Mouse (Mus musculus): ENCODE data around the gene Dffa. TPM values are rescaled to one million over a fixed set of nuclear protein-coding genes. Genes with fewer than 3 reads are reported as not detected.
A peak's percentile ranks its signal among the peaks of the same experiment; 100 is the strongest.

Dffa gene
- 33.2 and 36.2 TPM in 2 replicates for polyA plus RNA-seq (2015; fragmentation: Nextera tagmentation; extraction: Ambion mirVana)

DNA sequence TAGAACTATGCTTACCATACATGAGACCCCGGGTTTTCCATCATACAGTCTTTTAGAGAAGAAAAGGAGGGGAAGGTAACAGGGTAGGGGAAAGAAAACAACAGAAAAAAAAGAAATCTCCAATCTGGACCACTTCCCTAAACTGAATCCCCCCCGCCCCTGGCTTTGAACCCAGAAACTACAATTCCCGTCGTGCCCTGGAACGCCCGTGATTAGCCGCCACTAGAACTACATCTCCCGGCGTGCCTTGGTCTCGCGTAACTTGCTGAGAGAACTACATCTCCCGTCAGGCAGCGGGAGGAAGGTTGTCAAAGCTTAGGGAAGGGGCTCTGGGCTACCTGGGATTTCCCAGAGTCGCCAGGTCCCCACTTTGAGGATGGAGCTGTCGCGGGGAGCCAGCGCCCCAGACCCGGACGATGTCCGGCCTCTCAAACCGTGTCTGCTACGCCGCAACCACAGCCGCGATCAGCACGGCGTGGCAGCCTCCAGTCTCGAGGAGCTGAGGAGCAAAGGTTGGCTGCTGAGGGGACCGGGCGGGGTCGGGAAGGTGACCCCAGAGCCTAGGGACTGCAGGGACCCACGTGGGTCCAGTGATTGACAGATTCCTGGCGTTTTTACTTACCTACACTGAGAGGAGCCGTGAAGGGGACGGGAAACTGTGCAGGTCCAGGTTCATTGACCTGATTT, at the start of gene Dffa:
TSS of gene Dffa (plus strand) at position 272 of the 687 bp plus-strand sequence.
- Histone ChIP-seq H3K4me2 (peak within 1 kb of the TSS; percentile 80), H3K9ac (peak within 1 kb of the TSS; percentile 77), H3K27me3 (no peaks in the 10 kb centered on the region), H3K27ac (no peak within 1 kb of the TSS; the same call in 1 of the 2 replicates), H3K36me3 (peaks cover 26% of the 10 kb centered on the region), H3K4me3 (replicated peaks) (peak within 1 kb of the TSS; percentile 63), H3K4me1 (peaks cover 12% of the 10 kb centered on the region), H3K9me3 (replicated peaks) (no peaks in the 10 kb centered on the region)
- WGBS: under 1% methylated on average over 35 of the region's 35 CpGs
- peak; percentile 81 for ATAC-seq (replicated peaks; ENCODE audit: low FRiP score)

DNA sequence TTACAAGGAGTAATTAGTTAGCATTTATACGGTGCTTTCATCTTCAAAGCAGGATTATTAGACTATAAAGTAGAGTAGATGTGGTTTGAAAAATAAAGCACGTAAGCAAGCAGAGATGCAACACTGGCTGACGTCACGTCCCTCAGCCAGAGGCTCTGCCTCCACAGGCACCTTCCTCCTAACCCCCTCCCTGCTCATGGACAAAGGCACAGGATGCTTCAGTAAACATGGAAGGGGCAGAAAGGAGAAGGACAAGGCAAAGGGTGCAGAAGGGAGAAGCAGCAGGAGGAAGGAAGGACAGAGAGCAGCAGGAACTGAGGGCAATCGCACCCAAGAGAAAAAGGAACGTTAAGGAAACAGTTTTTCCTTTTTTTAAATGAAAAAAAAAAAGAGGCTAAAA, 48.1 kb upstream of the Dffa start:
- no peaks in the 10 kb centered on the region for H3K36me3 ChIP-seq
- H3K4me2 ChIP-seq: no peak overlapping the region
- no peaks in the 10 kb centered on the region for H3K27me3 ChIP-seq
- no peak overlapping the region for H3K9ac ChIP-seq
- no peaks in the 10 kb centered on the region for H3K9me3 ChIP-seq (replicated peaks)
- H3K4me1 ChIP-seq: peaks cover 57% of the 10 kb centered on the region
- no peak for ATAC-seq (replicated peaks; ENCODE audit: low FRiP score)
- WGBS: 57% methylated on average over 6 of the region's 6 CpGs
- H3K4me3 ChIP-seq (replicated peaks): no peak overlapping the region
- H3K27ac ChIP-seq: no peak overlapping the region

GRCm38 (mm10) chr4:149056957-149057356, 47.0 kb upstream of the Dffa start:
- Histone ChIP-seq H3K9me3 (replicated peaks) (no peaks in the 10 kb centered on the region), H3K27me3 (no peaks in the 10 kb centered on the region), H3K4me1 (peaks cover 62% of the 10 kb centered on the region), H3K4me3 (replicated peaks) (no peak overlapping the region), H3K4me2 (peak overlapping the region; percentile 36), H3K36me3 (no peaks in the 10 kb centered on the region), H3K27ac (no peak overlapping the region), H3K9ac (peak overlapping the region; percentile 1; the same call in 1 of the 2 replicates)
- WGBS: 71% methylated on average over 16 of the region's 16 CpGs
- no peak for ATAC-seq (replicated peaks; ENCODE audit: low FRiP score)

DNA sequence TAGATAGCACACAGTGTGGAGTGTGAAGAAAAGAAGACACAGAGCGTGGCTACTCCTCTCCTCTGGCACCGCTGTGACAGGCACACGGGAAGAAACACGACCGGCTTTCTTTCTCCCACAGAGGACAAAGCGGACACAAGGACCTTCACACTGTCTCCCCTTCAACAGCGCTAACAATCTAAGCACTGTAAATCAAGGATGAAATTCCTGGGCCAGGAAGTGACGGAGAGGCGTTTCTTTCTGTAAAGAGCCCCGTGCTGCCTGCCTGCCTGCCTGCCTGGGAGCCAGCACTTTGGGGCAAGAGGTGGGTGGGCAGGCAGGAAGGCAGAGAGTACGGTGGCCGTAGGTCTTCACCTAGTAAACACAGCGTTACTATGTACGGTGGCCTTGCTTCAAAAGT, 46.5 kb upstream of the Dffa start:
- no peak for ATAC-seq (replicated peaks; ENCODE audit: low FRiP score)
- peak overlapping the region; percentile 36 for H3K4me2 ChIP-seq
- H3K9me3 ChIP-seq (replicated peaks): no peaks in the 10 kb centered on the region
- H3K36me3 ChIP-seq: no peaks in the 10 kb centered on the region
- H3K27ac ChIP-seq: 0 out of 2 replicates have a peak overlapping the region, but pooled peaks have one; percentile 33
- no peaks in the 10 kb centered on the region for H3K27me3 ChIP-seq
- peaks cover 67% of the 10 kb centered on the region for H3K4me1 ChIP-seq
- H3K9ac ChIP-seq: peak overlapping the region; percentile 25; the same call in 1 of the 2 replicates
- H3K4me3 ChIP-seq (replicated peaks): no peak overlapping the region
- WGBS: 15% methylated on average over 14 of the region's 14 CpGs

DNA sequence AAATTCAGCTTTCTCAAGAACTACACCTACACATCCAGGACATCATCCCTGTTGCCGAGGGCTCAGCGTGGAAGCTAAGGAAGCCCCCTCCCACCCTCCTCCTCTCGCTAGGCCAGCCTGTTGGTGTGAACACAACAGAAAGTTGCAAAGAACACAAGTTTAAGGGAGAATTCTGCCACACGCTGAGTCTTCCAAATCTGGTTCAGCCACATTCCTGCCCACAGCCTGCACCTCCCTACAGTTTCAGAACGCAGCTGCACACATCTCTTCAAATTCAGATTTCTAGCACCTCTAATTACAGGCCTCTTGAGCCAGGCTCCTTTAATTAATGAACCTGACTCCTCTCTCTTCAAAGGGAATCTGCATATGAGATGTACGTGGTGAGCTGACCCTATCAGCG, 45.6 kb upstream of the Dffa start:
- Histone ChIP-seq H3K4me3 (replicated peaks) (no peak overlapping the region), H3K27me3 (no peaks in the 10 kb centered on the region), H3K27ac (0 out of 2 replicates have a peak overlapping the region, but pooled peaks have one; percentile 34), H3K4me2 (no peak overlapping the region), H3K36me3 (no peaks in the 10 kb centered on the region), H3K9ac (no peak overlapping the region), H3K9me3 (replicated peaks) (no peaks in the 10 kb centered on the region), H3K4me1 (peaks cover 76% of the 10 kb centered on the region)
- ATAC-seq (replicated peaks; ENCODE audit: low FRiP score): no peak
- 53% methylated on average over 7 of the region's 7 CpGs for WGBS

DNA sequence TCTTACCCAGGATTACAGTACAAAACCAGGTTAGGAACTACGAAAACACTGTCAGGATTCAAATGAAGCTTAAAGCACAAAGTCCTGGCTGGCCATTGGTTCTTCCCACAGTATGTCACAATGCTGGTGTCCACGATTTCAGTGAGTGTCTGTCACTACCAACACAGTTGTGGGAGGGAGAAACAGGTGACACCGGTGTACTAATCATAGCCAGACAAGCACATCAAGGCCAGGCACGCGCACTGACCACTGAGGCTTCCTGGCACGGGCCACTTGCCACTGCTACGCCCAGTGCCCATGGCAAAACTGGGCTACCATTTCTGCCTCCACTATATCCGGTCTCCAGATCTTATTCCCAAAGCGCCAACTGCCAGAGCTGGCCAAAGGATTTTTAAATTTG, 44.2 kb upstream of the Dffa start:
- no peak for ATAC-seq (replicated peaks; ENCODE audit: low FRiP score)
- WGBS: 85% methylated on average over 9 of the region's 9 CpGs

DNA sequence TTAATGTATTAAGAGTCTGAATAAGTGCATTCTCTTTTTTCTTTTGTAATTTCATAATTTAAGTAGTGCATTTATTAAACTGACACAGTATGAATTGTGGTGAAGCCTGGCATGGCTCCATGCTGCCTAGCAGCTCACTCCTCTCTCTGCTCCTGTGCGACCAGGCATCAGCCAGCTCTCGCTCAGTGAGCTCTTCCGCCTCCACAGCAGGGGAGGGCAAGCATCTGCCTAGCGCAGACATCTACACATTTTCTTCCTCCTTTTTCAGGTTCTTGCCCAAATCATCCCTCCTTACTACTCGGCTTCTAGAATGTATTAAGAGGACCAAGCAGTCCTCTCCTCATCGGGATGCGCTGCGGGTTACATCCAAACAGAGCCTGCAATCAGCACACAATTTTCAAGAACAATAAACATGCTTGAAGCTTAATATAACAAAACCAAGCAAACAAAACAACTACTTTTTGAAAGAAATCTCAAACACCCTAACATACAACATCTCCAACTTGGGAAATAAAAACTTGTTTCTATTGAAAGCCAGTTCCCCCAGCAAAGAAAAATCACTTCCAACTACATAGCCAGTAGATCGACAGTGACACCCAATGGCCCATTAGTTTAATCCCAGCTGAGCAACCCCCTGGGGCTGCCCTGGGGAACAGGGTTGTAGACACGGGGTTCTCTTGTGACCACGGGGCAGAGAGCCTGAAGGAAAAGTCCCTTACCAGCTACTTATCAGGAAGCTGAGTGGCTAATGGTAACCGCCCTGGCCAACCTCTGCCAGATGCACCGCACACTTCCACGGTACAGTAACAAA, 43.1 kb upstream of the Dffa start:
- Histone ChIP-seq H3K9ac (no peak overlapping the region), H3K4me2 (no peak overlapping the region), H3K4me1 (peaks cover 72% of the 10 kb centered on the region), H3K36me3 (peaks cover 7% of the 10 kb centered on the region; the same call in 1 of the 2 replicates), H3K9me3 (replicated peaks) (no peaks in the 10 kb centered on the region), H3K4me3 (replicated peaks) (no peak overlapping the region), H3K27ac (no peak overlapping the region), H3K27me3 (no peaks in the 10 kb centered on the region)
- ATAC-seq (replicated peaks; ENCODE audit: low FRiP score): no peak
- 55% methylated on average over 14 of the region's 14 CpGs for WGBS

More for the DNA sequence above, 44.2 kb upstream of the Dffa start:
- H3K4me2 ChIP-seq: no peak overlapping the region
- no peaks in the 10 kb centered on the region for H3K27me3 ChIP-seq
- no peak overlapping the region for H3K9ac ChIP-seq
- no peaks in the 10 kb centered on the region for H3K9me3 ChIP-seq (replicated peaks)
- no peak overlapping the region for H3K4me3 ChIP-seq (replicated peaks)
- H3K4me1 ChIP-seq: peaks cover 83% of the 10 kb centered on the region
- no peaks in the 10 kb centered on the region for H3K36me3 ChIP-seq
- H3K27ac ChIP-seq: no peak overlapping the region

- Histone ChIP-seq H3K27me3 (no peaks in the 10 kb centered on the region), H3K27ac (no peak overlapping the region), H3K4me3 (replicated peaks) (no peak overlapping the region), H3K4me2 (no peak overlapping the region), H3K36me3 (peaks cover 7% of the 10 kb centered on the region; the same call in 1 of the 2 replicates), H3K9ac (no peak overlapping the region), H3K4me1 (peaks cover 70% of the 10 kb centered on the region), H3K9me3 (replicated peaks) (no peaks in the 10 kb centered on the region)
- WGBS: 65% methylated on average over 13 of the region's 13 CpGs
- no peak for ATAC-seq (replicated peaks; ENCODE audit: low FRiP score)
These were observed 42.6 kb upstream of the Dffa start for GRCm38 (mm10) chr4:149061432-149061718.

DNA sequence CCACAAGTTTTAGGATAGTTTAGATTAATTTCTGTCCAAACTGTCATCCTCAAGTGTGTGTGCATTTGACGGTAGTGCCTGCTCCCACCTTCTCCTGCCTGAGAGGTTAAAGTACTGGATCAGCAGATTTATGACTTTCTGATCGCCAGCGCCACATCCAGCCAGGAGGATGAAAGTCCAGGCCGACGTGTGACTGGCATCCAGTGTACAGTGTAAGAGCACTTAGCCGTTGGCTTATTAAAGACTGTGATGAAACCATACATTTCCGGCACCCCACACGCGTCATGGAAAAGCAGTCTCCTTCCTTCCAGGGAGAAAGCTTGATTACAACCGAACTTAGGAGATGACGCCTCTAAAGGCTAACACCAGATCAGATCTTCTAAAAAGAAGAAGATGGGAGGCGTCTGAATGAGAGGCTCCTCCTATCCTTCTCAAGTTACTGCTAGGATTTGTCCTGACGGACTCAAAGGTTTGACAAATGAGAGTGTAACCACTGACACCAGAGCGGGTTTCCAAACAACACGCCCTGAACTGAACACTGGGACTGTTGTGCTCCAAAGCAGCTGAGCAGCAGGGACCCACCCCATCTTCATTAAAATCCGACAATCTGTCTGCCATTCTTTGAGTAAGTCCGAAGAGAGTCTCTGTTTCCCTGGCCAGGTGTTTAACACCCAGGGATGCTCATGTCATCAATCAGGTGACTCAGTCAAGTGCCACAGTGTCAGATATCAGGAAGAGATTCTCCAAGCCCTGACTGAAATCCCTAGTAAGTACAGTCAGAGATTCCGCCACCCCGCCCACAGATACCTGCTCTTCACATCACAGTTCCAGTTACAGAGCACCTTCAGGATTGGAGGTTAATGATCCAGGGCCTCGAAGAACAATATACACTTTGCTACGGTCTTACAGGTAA, 41.3 kb upstream of the Dffa start:
- peaks cover 60% of the 10 kb centered on the region for H3K4me1 ChIP-seq
- no peaks in the 10 kb centered on the region for H3K27me3 ChIP-seq
- peak overlapping the region; percentile 34 for H3K27ac ChIP-seq
- H3K4me2 ChIP-seq: peak overlapping the region; percentile 36
- ATAC-seq (replicated peaks; ENCODE audit: low FRiP score): no peak
- 23% methylated on average over 21 of the region's 21 CpGs for WGBS
- H3K4me3 ChIP-seq (replicated peaks): no peak overlapping the region
- no peaks in the 10 kb centered on the region for H3K9me3 ChIP-seq (replicated peaks)
- peaks cover 8% of the 10 kb centered on the region; the same call in 1 of the 2 replicates for H3K36me3 ChIP-seq
- H3K9ac ChIP-seq: no peak overlapping the region

DNA sequence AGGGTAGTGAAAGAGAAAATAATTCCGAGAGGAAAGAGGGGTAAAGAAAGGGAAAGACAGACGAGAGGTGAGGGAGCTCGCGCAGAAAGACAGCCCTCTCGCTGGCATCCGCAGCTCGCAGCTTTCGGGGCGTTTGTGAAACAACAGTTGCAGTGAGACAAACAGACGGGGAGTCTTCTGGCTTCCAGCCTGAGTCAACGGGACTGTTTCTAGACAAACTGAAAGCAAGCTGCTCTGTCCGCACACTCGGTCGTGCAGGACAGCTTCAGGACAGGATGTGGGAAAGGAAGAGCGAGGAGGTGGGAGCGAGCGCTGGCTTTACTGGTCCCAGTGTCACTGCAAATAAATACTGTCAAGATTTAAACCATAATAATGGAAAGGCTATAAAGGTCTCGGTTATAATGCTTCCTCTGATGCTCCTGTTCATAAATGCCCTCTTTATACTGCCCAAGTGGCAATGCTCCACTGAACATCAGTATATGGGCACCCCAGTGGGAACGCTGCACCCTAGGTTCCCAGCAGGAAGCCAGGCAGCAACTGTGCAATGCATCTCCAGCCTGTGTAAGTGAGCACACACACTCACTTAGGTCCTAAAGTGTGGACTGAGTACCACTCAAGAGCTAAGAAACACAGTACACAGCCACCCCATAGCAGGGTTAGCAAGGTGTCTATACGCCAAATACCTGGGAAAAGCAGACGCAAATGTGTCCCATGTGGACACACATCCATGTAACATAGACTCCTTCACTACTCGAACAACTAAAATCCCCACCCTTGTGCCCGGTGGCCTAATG, 39.7 kb upstream of the Dffa start:
- WGBS: 74% methylated on average over 23 of the region's 23 CpGs
- Histone ChIP-seq H3K36me3 (peaks cover 12% of the 10 kb centered on the region; the same call in 1 of the 2 replicates), H3K27me3 (no peaks in the 10 kb centered on the region), H3K4me2 (no peak overlapping the region), H3K27ac (no peak overlapping the region), H3K9ac (no peak overlapping the region), H3K9me3 (replicated peaks) (no peaks in the 10 kb centered on the region), H3K4me3 (replicated peaks) (no peak overlapping the region), H3K4me1 (peaks cover 58% of the 10 kb centered on the region)
- no peak for ATAC-seq (replicated peaks; ENCODE audit: low FRiP score)

All from kidney, embryonic 15.5 days (tissue).